Mouse (Mus musculus) CD4-positive, CD25-positive, alpha-beta regulatory T cell, adult 2 months (primary cell): Measurements from ENCODE around the gene Senp6.
"Not testable (repeated sequence)": the region's sequence is repeated elsewhere in the genome, so short reads cannot be mapped to it uniquely, and the experiment has no call there.

ENCODE experiments used
- DNase-seq: peaks from one replicate; pipeline ENCODE4 v3.0.0-alpha.2; 2012; ENCODE audit warnings: low read depth, low spot score

Senp6 gene

DNA sequence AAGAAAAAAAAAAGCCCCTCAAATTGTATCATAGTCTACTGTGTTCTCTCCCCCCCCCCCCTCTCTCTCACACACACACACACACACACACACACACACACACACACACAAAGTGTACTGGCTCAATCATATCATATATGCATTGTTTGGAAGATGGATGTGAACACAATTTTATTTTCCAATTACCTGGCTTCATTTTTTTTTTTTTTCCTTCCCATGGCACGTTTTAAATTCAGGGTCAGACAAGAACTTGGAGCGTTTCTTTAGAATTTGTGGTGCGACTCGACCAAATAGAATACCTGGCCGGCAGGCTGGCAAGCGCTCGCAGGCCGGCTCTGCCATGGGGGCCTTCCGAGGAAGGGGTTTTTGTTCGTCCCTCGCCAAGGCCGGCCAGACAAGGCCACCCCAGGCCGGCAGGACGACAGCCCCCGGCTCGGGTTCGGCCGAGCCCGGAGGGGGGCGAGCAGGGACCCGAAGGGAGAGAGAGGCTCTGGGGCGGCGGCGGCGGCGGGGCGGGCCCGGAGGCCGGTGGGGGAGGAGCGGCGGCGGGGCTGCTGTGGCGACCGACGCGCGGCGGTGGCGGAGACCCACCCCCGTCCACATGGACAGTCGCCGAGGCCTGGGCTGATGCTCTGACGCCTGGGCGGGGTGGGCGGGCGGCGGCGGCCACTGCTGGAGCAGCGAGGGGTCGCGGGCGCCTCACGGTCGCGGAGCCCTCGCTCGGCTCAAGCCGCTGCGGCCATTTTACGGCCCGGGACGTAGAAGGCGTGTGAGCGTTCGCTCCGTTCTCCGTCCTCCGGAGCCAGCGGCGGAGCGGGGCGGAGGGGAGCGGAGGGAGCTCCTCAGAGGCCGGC, at the start of gene Senp6:
Senp6 (plus strand) TSS at position 537 of the 854 bp plus-strand sequence.
- DNase-seq = peak; percentile 80

DNA sequence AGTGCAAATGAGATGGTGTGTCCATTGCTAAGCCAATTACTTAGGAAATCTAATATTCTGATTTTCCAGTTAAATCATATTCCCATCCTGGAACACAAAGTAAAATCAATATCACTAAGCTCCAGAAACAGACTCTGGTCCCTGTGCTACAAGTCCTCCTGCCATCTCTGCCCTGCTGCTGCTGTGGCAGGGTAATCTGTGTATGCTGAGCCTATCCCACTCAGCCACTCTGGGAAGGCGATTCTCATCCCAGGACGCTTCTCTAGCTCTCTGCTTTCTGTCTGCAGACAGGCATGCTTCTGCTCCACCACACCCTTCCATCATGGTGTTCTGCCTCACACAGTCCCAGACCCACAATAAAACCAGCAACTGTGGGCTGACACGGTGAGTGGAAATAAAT, 46.3 kb upstream of the Senp6 start:
- no peak for DNase-seq

DNA sequence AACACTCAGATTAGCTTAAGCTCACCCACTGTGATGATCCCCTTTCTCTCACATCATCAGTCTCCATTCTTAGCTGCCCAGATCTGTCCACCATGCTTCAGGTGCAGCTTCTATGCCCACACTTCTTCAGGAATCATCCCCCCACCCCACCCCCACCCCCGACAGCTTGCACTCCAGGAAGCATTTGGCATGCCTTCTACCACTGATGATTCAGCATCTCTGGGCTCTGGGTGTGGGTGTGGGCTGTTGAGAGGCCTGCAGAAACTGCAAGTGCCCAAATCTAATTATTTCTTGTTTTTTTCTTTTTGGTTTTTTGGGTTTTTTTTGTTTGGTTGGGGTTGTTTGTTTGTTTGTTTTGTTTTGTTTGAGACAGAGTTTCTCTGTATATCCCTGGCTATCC, 45.1 kb upstream of the Senp6 start:
- DNase-seq = no peak

DNA sequence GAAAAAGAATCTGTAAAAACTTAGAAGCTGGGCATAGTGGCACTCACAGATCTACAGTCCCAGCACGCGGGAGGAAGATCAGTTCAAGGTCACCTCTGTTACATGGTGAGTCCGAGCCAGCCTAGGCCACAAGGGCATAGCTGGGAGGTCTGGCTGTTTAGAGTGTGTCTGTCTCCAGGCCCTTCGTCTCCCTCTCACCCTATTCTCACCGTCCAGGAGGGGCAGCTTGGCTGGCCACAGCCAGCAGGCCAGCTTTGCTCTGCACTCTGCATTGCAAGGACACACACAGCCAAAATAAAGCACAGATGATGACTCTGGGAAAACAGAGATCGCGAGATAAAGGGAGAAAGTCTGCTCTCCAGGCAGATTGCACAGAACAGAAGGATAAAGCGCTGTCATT, 43.9 kb upstream of the Senp6 start:
- DNase-seq = no peak

DNA sequence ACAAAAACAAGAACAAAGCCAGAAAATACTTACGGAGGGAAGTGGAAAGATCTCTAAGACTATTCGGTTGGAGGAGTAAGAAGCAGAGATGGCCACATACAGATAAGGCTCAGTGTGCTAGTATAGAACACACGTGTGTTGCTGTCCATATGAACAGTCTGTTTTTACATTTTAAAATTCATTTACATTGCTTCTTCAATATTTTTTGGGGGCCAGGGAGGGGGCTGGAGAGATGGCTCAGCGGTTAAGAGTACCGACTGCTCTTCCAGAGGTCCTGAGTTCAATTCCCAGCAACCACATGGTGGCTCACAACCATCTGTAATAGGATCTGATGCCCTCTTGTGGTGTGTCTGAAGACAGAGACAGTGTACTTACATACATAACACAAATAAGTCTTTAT, 41.4 kb upstream of the Senp6 start:
- not testable (repeated sequence) for DNase-seq

DNA sequence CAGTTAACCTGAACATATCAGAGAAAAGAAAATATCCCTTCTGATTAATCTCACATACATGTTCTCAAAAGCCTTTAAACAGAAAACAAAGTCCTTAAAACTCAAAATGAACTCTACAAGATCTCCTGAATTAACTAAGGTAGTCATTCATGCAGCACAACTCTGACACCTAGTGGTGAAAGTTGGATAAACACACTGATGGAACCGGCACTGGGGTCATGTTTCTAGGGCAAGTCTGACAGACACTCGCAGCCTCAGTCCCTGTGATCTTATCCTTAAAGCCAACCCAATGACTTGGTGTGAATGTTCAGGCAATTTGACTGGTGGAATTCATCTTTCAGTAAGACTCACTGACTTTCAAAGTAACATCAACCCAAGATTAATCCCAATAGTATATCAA, 40.7 kb upstream of the Senp6 start:
- DNase-seq = peak; percentile 81

DNA sequence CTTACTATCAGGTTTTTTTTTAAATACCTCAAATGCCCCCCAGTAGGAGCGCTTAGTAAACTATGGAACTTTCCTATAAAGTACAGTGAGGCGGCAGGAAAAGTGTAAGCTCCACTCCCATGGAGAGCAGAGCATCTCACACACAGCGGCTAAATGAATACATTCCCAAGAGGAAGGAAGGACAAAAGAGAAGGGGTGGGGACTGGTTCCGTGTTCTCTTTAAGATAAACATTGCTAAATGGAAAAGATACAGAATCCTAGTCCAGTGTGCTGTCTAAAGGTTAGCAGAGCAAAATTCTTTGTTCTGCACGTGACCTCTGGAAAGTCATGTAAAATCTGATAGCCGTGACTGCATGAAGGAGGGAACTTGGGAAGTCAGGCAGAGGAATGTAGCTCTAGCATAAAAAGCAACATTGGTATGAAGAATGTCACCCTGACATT, 40.1 kb upstream of the Senp6 start:
- no peak for DNase-seq

DNA sequence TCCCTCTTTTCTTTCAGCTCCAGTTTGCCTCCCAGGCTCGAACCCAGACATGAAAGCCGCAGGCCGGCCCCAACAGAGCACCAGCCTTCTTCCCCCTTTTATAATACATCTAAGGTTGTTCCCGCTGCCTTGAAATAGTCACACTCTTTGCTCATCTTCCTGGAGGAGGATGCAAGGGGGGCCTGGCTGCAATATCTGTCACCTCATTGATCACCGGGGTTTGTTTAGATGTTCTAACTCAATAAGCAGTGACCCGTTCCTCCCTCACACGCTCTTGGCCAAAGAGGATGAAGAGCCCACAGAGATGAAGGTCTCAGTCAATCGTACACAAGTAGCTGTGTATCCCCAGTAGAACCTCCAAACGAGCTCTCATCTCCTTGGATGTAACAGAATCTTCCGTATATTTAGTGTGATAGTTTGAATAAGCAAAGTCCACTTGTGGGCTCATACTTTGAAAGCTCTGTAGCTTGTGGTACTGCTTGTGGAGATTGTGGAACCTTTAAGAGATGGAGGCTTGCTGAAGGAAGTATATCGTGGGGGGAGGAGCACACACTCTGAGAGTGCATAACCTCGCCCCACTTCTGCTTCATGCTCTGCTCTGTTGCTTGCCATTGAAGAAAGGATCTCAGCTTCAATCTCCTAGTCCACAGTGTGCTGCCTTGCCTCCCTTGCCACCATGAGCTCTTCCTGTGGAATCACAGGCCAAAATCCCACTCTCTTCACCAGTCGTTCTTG, 29.3 kb upstream of the Senp6 start:
- no peak for DNase-seq

DNA sequence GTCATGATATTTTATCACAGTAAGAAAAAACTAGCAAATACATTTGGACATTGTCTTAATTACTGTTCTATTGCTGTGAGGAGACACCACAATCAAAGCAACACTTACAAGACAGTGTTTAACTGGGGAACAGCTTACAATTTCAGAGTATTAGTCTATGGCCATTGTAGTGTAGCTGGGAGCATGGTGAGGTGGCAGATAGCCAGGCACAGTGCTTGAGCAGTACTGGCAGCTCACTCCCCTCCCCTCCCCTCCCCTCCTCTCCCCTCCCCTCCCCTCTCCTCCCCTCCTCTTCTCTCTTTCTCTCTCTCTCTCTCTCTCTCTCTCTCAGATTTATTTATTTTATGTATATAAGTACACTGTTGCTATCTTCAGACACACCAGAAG, 28.7 kb upstream of the Senp6 start:
- no peak for DNase-seq

DNA sequence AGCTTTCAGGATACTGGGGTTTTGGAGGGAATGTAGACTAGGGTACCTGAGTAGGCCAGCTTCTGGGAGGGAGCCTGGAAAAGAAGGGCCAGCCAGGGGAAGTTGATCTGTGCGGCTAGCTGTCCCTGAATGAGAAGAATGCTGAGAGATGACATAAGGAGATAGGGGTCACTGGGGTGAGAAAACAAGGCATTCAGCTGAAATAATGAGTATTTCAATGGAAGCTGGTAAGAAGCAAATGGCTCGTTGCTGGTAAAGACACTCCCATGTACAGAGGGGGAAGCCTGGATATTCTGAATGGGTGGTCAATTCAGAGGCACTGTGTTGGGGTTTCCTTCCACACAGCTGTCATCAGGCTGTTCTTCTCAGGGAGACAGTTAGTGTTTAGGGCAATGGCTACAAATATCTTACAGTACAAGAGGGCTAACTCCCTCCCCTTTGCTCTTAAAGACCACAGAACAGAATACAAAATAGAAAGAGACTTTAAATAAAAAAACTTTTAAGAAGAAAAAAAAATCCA, 27.3 kb upstream of the Senp6 start:
- DNase-seq = no peak

DNA sequence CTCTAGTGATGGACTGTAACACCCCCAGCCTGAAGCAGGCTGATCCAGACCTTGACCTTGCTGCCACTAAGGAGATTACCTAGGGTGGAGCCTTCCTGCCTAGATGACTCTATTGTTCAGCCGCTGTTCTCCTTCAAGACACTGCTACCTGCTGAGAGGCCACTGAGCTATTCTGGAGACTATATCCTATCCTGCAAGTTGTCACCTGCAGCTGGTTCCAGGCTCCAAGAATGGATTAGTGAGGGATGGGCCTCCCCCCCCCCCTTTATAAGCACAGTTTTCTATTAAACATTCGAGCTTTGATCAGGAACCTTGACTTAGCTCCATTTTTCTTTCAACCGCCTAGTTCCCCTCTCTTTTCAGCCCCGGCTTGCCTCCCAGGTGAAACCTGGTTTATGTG, 22.4 kb upstream of the Senp6 start:
- DNase-seq = not testable (repeated sequence)

DNA sequence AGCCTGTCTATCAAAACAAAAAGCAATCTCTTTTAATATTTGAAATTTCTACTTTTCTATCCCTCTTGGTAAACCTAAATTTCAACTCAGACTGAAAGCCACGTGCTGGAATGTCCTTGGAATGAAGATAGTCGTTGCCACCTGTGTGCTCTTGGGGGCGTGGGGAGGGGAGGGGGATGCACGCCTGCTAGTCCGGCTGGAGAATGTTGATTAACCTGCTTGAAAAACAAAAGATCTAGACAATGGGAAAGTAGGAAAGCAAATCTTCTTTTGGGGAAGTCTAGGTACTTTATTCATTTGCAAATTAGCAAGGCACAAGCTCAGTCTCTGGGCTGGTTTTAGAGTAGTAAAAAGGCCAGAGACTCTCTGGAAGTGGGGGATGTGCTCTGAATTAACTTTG, 17.4 kb upstream of the Senp6 start:
- DNase-seq = not testable (repeated sequence)

DNA sequence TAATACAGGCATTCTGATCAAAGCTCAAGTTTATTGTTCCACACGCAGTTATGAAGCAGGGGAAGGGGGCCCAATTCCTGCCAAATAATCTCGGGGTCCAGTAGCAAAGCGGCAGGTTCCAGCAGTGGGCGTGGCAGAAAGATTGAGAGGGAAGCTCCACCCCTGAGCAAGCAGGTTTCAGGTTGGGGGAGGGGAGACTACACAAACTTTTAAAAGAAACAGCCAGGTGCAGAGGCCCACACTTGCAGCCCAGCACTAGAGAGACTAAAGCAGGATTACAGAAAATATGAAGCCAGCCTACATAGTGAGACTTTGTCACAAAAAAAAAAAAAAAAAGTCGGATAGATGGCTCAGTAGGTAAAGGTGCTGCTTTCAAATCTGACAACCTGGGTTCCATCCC, 13.8 kb upstream of the Senp6 start:
- no peak for DNase-seq

DNA sequence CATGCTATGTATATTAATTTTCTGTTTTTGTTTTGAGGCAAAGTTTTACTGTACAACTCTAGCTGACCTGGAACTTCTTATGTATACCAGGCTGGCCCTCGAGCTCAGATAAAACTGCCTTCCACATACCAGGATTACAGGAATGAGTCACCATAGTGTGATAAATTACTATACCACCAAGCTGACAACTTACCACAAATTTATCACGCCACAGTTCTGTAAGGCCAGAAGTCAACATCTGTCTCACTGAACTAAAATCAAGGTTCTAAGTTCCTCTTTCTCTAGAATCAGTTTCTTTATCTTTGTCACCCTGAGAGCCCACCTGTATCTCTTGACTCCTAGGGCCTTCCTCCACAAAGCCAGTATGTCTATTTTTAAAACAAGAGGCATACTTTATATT, 9.0 kb upstream of the Senp6 start:
- no peak for DNase-seq

DNA sequence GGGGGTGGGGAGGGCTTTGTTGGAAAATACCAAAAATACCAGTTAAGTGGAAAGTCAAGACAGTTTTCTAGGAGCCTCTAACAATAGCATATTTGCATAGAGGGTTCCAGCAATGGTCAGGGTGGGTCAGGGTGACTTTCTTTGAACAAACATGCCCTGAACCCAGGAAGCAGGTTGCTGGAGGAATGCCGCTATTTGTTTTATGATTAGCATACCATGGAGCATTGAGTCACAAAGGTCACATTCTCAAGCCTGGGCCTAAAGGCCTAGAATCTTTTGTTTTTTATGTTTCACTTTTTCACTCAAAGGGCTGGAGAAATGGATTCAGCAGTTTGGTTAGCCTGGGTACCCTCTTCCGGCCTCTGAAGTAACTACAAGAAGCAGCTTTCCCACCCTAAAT, 1.2 kb upstream of the Senp6 start:
- DNase-seq = not testable (repeated sequence)

DNA sequence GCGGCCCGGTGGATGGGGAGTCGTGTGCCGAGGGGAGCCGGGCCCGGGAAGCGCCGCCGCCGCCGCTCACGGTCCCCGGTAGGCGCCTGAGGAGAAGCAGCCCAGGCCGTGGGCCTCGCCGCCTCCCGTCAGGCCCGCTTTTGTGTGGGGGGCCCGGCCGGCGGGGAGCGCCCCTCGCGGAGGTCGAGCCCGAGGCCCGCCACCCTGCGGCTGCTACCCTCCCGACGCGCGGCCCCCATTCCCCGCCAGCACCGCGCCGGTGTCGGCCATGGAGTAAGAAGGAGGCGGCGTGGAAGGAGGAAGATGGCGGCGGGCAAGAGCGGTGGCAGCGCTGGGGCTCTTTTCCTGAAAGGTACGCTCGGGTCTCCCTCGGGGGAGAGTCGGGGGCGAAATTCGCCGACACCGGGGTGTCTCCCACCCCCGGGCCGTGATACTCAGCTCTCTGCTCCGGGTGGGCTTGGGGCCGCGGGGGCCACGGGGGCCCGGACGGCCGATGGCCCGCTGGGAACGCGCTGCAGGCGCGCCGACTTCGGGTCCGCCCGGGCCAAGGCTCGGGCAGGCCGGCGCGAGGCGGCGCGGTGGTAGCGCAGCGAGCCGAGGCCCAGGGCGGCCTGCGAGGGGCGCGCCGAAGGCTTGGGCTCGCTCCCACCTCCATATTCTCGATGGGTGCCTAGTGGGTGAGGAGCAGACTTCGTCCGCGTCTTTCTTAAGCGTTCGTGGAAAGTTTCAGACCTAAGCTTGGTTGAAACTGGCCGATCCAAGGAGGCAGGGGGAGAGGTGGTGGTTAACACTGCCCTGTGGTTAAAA, 721 bp downstream of the Senp6 start:
- peak; percentile 79 for DNase-seq

DNA sequence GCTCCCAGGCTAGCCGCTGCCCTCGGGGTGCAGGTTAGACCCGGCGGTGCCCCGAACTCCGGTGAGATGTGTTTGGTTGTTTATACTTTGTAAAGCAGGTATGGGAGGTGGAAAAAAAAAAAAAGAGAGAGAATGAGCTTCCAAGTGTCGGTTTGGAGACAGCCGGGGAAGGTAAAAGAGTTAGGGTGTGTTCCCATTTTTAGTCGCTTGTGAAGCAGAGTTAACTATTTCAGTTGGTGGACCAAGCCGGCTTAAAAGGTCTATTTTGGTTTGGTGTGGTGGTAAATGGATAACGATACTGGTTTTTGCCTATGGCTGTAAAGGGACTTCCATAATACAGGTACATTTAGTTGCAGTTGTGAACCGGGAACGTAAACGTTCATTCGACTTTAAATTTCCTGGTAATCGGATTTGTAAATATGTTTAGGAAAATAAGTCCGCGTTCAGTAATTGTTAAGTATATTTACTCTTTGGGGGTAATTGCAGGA, 1.4 kb downstream of the Senp6 start:
- DNase-seq = no peak

DNA sequence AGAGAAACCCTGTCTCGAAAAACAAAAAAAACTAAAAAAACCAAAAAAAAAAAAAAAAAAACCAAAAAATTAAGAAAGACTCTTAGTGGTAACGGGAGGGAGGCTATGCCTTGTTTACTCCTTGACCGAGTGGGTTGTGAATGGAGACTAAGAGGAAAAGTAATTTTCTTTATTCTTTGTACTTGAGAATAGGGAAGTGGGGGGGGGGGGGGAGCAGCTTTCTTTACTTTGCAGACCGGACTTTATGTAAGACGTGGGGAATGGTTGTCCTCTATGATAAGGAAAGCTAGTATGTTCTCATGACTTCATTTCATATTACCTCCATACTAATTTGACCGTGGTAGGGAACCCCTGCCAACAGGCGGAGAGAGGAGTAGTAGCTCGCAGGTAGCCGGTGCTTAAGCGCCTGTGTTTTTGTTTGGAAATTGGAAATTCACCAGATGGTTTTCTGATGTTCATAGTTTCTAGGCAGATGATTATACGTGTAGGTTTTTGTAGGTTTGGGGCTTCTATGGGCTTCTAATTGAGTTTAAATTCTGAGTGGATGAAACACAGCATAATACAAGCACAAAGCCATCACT, 2.1 kb downstream of the Senp6 start:
- peak; percentile 22 for DNase-seq

DNA sequence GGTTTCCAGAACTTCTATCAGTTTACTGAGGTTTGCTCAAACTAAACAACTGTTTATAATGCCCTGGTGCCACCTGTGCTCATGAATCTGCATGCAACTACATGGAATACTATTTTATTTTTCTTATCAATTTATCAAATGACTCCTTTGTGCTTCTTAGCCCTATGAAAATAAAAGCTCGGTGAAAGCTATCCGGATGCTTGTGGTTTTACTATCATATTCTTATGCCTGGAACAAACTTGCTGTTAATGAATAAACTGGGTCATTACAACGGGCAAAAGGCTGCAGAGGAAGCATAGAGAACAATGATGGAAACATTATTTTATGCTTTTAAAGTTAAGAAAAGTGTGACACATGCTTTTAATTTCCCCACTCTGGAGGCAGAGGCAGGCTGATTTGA, 3.3 kb downstream of the Senp6 start:
- peak; percentile 34 for DNase-seq

DNA sequence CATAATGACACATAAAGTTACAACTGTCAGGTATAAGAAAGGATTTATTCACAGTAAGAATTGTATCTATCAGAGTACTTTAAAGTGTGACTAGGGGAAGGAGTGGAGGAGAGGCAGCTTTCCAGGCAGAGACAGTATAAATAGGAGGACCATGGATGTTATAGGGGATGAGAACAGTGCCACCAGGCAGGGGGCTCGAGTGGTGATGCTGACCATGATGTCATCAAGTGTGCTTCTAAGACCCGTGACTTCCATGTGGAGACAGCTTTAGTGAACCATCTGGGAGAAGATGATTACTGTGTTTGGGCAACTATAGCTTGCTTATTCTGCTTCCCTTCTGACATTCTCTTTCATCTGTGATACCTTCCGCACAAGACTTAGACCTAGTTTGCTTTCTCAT, 4.9 kb downstream of the Senp6 start:
- DNase-seq = no peak

DNA sequence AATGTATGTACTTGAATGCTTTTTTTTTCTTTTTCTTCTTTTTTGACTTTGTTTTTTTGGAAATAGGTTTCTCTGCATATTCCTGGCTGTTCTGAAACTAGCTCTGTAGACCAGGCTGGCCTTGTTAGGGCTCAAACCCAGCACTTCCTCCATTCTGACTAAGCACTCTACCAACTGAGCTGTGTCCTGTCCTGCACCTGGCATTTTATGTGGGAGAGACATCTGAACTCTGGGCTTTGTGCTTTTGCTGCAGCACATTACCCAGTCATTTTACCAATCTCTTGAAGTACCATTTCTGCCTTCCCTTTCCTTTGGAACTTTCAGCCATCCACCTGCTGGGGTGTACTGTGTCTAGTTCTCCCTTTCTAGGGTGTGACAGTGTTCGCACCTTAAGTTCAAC, 7.4 kb downstream of the Senp6 start:
- no peak for DNase-seq
